Mouse (Mus musculus) heart, adult 2 months (tissue): ENCODE measurements around the gene Fsip1. TPM values are rescaled to one million over a fixed set of nuclear protein-coding genes. Genes with fewer than 3 reads are reported as not detected.

Source experiments
- DNase-seq, 2 experiments: peaks; one replicate each; pipeline ENCODE4 v3.0.0; 2021
- H3K27ac ChIP-seq: fragments of 200-600 bp; 2 replicates; pipeline ENCODE4 v1.8.1; 2022
- H3K27me3 ChIP-seq: fragments of 200-500 bp; 2 replicates; pipeline ENCODE4 v1.6.1; 2012; ENCODE audit warnings: mild to moderate bottlenecking, low read length, inconsistent platforms, mixed read lengths; ENCODE audit not compliant: control insufficient read depth, insufficient read depth
- H3K36me3 ChIP-seq: fragments of 200-500 bp; 2 replicates; pipeline ENCODE4 v1.6.1; 2012; ENCODE audit warnings: low read length, inconsistent platforms; ENCODE audit not compliant: control insufficient read depth, insufficient read depth
- H3K4me1 ChIP-seq: fragments of 200-500 bp; 2 replicates; pipeline ENCODE4 v1.6.1; 2011; ENCODE audit warnings: low read length; ENCODE audit not compliant: control insufficient read depth, insufficient read depth
- H3K4me3 ChIP-seq: fragments of 200-600 bp; 2 replicates; pipeline ENCODE4 v1.8.1; 2022
- H3K79me2 ChIP-seq: fragments of 200-500 bp; replicated peaks from 2 replicates; pipeline ENCODE4 v1.6.1; 2012; ENCODE audit warnings: mild to moderate bottlenecking, inconsistent platforms, low read length, moderate library complexity, mixed read lengths; ENCODE audit not compliant: control insufficient read depth, insufficient read depth
- H3K9ac ChIP-seq: fragments of 200-500 bp; 2 replicates; pipeline ENCODE4 v1.6.1; 2012; ENCODE audit warnings: low read depth, mild to moderate bottlenecking, control low read depth, inconsistent platforms, low read length, mixed read lengths
- CTCF ChIP-seq: fragments of 200-600 bp; IDR thresholded peaks from 2 replicates; pipeline ENCODE4 v1.8.1; 2022; ENCODE audit warnings: antibody characterized with exemption, mild to moderate bottlenecking, moderate library complexity
- EP300 ChIP-seq: fragments of 200-500 bp; IDR thresholded peaks from 2 replicates; pipeline ENCODE4 v1.6.1; 2011; ENCODE audit warnings: low read depth, low read length, control low read depth; ENCODE audit not compliant: insufficient read depth
- POLR2A ChIP-seq: fragments of 200-500 bp; IDR thresholded peaks from 2 replicates; pipeline ENCODE4 v1.6.1; 2011; ENCODE audit warnings: mild to moderate bottlenecking, low read depth, low read length, control low read depth; ENCODE audit not compliant: insufficient read depth
- WGBS: fragments of 180-500 bp; shearing (Covaris S2); methylation state at CpG from one replicate; pipeline ENCODE4 v1.1.7; 2018; 5-methylcytosine and 5-hydroxymethylcytosine counted together
- intact Hi-C: fragments of 180-260 bp; cut with DNase I; formaldehyde crosslinking; loops from one replicate; pipeline ENCODE4 v1.15.1; 2025
- polyA plus RNA-seq: library from polyadenylated mRNA; depleted of rRNA; stranded (reverse); fragments of >200 nt; gene quantifications from 2 replicates; pipeline ENCODE4 v1.2.3, GENCODE M21; 2012
- total RNA-seq, 2 experiments: library from RNA; stranded (reverse); gene quantifications; 2 replicates each; pipeline ENCODE4 v1.2.3; 2021

Gene Fsip1
- total and polyA plus RNA-seq, 3 experiments = 0.06 TPM; not detected in 2

DNA sequence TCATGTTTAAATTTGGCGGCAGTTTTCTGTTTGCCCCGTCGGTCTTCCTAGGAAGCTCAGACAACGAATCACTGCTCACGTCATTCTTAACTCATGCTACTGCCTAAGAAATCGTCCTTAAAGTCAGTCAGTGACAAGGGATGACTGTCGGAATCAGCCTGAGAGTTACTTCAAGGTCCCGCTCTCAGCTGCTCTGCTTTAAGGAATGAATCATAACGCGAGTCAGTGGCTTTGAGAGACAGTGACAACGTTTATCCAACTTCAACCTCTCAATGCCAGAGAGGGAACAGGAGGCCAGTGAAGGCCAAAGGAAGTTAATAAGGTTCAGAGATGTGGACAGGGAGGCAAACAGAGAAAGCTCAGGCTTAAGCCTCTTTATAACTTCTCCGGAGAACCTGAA is 7.8 kb downstream of the Fsip1 start:
- Histone ChIP-seq H3K27ac (no peak overlapping the region), H3K36me3 (no peaks in the 10 kb centered on the region), H3K4me3 (no peak overlapping the region), H3K9ac (no peak overlapping the region), H3K79me2 (no peaks in the 10 kb centered on the region), H3K4me1 (no peaks in the 10 kb centered on the region), H3K27me3 (no peaks in the 10 kb centered on the region)
- DNase-seq = no peak
- WGBS = 70% methylated on average over 12 of the region's 12 CpGs
- TF ChIP-seq EP300 = no peak
- intact Hi-C loops = loop anchor here (10.0 kb wide), 1 partner anchor 794 kb away; no protein-coding TSS in a partner anchor

DNA sequence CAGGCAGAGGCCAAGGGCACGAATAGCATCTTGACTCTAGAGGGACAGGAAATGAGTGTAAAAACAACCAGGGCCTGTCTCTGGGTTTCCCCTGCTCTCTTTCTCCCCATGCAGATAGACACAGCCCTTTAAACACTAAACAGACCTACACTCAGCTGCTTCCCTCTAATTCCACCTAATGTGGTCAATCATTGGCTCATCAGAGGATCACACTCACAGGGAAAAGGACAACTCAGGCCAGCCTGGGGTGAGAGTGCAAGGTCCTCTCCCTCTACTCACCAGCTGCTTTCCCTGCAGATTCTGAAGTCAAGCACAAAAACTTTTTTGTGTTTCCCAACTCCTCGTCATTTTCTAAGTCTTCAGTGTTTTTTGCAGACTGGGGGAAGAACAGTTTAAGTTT is 8.8 kb downstream of the Fsip1 start:
- DNase-seq = no peak
- TF ChIP-seq CTCF (no peak), EP300 (no peak), POLR2A (no peak)
- Histone ChIP-seq H3K79me2 (no peaks in the 10 kb centered on the region), H3K27ac (no peak overlapping the region), H3K27me3 (no peaks in the 10 kb centered on the region), H3K36me3 (no peaks in the 10 kb centered on the region), H3K9ac (no peak overlapping the region), H3K4me3 (no peak overlapping the region), H3K4me1 (no peaks in the 10 kb centered on the region)
- 26% methylated on average over 2 of the region's 2 CpGs for WGBS
- intact Hi-C loops = loop anchor here (10.0 kb wide), 1 partner anchor 793 kb away; no protein-coding TSS in a partner anchor

DNA sequence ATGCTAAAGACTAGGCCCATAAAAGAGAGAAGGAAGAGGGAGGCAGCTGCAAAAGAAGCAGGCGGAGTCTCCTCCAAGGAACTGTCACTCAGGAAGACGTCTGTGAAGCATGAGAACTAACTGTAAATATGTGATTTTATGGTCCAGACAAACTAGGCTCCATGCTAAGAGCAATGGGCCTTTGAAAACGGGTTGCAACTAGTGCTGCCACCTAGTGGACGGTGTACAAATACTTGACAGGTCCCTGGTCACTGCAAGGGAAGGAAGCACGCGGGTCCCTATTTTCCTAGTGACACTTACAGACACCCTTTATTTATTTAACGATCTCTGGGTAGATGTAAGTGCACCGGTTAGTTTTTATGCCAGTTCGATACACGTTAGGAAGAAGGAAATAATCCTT is 10.9 kb downstream of the Fsip1 start:
- Histone ChIP-seq H3K4me3 (no peak overlapping the region), H3K36me3 (no peaks in the 10 kb centered on the region), H3K4me1 (no peaks in the 10 kb centered on the region), H3K27ac (no peak overlapping the region), H3K27me3 (no peaks in the 10 kb centered on the region), H3K9ac (no peak overlapping the region), H3K79me2 (no peaks in the 10 kb centered on the region)
- WGBS = 11% methylated on average over 10 of the region's 10 CpGs
- TF ChIP-seq POLR2A (no peak), CTCF (peak; percentile 94), EP300 (no peak)
- intact Hi-C loops = loop anchor here (2.0 to 10.0 kb wide), 2 partner anchors 705 to 791 kb away; no protein-coding TSS in a partner anchor
- peak; percentile 57 to 59 for DNase-seq

DNA sequence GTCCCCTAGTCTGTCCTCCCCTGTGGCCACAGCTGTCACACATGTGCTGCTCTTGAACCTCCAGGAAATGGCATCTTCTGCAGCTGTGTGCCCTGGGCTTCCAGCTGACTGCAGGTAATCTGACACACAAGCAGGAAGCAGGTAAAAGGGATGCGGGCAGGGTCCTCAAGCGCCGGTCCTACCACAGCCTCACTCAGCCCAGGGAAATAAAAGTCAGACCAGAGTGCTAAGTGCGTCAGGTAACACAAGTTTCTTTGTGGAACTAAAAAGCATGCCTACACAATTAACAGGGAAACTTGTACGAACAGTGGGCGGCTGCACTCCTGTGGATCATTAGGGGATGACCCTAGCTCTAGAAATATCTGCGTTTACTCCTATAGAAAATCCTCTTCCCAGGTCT is 20.6 kb downstream of the Fsip1 start:
- no peak overlapping the region for H3K9ac ChIP-seq
- H3K27ac ChIP-seq = no peak overlapping the region
- no peak for TF ChIP-seq CTCF
- H3K4me1 ChIP-seq = no peaks in the 10 kb centered on the region
- H3K4me3 ChIP-seq = no peak overlapping the region
- no peaks in the 10 kb centered on the region for H3K27me3 ChIP-seq
- 86% methylated on average over 7 of the region's 7 CpGs for WGBS
- H3K36me3 ChIP-seq = no peaks in the 10 kb centered on the region
- H3K79me2 ChIP-seq = no peaks in the 10 kb centered on the region
- intact Hi-C loops = no loop called here
- no peak for DNase-seq

DNA sequence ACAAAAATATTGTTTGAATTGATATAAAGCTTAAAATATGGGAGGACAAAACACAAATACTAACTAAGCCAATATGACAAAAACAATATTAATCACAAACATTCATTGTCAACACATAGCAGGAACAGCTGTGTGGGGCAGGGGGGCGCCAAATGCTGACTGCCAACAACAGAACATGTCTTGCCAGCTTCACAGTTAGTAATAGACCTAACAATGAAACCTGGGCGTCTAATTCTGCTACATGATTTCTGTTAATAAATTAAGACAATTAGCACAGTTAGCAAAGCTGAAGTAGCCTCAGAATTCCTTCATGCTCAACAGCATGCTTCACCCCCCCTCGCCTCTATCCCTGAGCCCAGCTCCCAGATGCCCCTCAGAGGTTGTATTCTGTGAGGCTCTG is 21.2 kb downstream of the Fsip1 start:
- no peaks in the 10 kb centered on the region for H3K79me2 ChIP-seq
- DNase-seq = no peak
- no peaks in the 10 kb centered on the region for H3K36me3 ChIP-seq
- H3K4me1 ChIP-seq = no peaks in the 10 kb centered on the region
- no peaks in the 10 kb centered on the region for H3K27me3 ChIP-seq
- H3K27ac ChIP-seq = no peak overlapping the region
- H3K4me3 ChIP-seq = no peak overlapping the region
- H3K9ac ChIP-seq = no peak overlapping the region
- 85% methylated on average over 3 of the region's 3 CpGs for WGBS
- intact Hi-C loops = no loop called here
- TF ChIP-seq POLR2A = no peak
- TF ChIP-seq CTCF = no peak
- no peak for TF ChIP-seq EP300

DNA sequence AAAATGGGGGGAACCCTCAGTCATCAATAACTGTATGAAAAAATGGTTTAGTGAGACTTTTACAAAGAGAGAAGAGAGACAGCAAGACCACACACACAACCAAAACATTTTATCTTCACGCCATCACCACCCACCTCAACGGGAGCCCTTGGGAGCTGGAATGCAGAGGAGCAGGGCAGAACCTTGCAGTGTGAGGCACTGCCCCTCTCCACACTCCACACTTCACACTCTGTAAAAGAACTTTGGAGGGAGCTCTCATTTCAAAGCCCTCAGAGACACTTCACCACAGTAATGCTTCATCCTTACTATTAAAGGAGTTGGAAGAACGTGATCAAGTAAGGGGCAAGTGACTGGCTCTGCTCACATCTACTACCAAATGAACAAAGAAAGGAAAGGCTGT is 26.2 kb downstream of the Fsip1 start:
- TF ChIP-seq EP300 = no peak
- TF ChIP-seq CTCF = no peak
- no peak for TF ChIP-seq POLR2A
- no peak overlapping the region for H3K9ac ChIP-seq
- no peak overlapping the region for H3K4me3 ChIP-seq
- no peaks in the 10 kb centered on the region for H3K36me3 ChIP-seq
- DNase-seq = no peak
- no peaks in the 10 kb centered on the region for H3K4me1 ChIP-seq
- no peaks in the 10 kb centered on the region for H3K27me3 ChIP-seq
- WGBS = 45% methylated on average over 3 of the region's 3 CpGs
- no peaks in the 10 kb centered on the region for H3K79me2 ChIP-seq
- H3K27ac ChIP-seq = no peak overlapping the region
- intact Hi-C loops = no loop called here
